15 mouse cellular contexts compared by ENCODE assay signal in genomic region chr5:120777478-120777877, GRCm38 (mm10). TPM values are rescaled to one million over a fixed set of nuclear protein-coding genes. Genes with fewer than 3 reads are reported as not detected.
DNase-seq lines count a peak whose midpoint lies in the region; TF ChIP-seq lines count a peak whose summit lies in the region.
"Had no signal": no experiment of that assay in that cellular context is flagged by ENCODE, and none has a peak within 500 bp of the region (broad histone marks: within the 10 kb centered on the region; RNA-seq: fewer than 3 reads in every experiment).

Oas3 (minus strand) TSS chr5:120777661.

- H3K27me3 ChIP-seq in megakaryocyte, embryonic 14.5 days (replicated peaks) = peaks cover 79% of the 10 kb centered on the region
- H3K27me3 ChIP-seq: embryonic facial prominence, embryonic 12.5 days; liver, embryonic 13.5 days; midbrain, embryonic 13.5 days had no signal

- peak within 1 kb of the TSS; percentile 74 for H3K4me3 ChIP-seq in bone marrow, adult 2 months (replicated peaks; ENCODE audit: control insufficient read depth, low read depth, low read length)
- peak within 1 kb of the TSS; percentile 81 for H3K4me3 ChIP-seq in megakaryocyte, embryonic 14.5 days (replicated peaks)
- H3K4me3 ChIP-seq in left cerebral cortex, adult 2 months = no peak within 1 kb of the TSS
- H3K4me3 ChIP-seq: embryonic facial prominence, embryonic 12.5 days; liver, embryonic 13.5 days; midbrain, embryonic 13.5 days had no signal

- TF ChIP-seq CTCF in bone marrow, adult 2 months (IDR thresholded peaks at IDR 0.05; ENCODE audit: control insufficient read depth, insufficient read depth, low read length) = no peak
- no peak for TF ChIP-seq CTCF in left cerebral cortex, adult 2 months (IDR thresholded peaks at IDR 0.05)

- intact Hi-C loops in left cerebral cortex, adult 2 months (cut with DNase I) = no loop called here

- peaks cover 13% of the 10 kb centered on the region for H3K4me1 ChIP-seq in bone marrow, adult 2 months (ENCODE audit: control insufficient read depth, insufficient read depth, low read length)
- peaks cover 65% of the 10 kb centered on the region for H3K4me1 ChIP-seq in megakaryocyte, embryonic 14.5 days
- H3K4me1 ChIP-seq: embryonic facial prominence, embryonic 12.5 days; midbrain, embryonic 13.5 days had no signal

- peak within 1 kb of the TSS; percentile 87 for H3K27ac ChIP-seq in bone marrow, adult 2 months (ENCODE audit: control insufficient read depth, insufficient read depth, low read depth, low read length, poor library complexity)
- no peak within 1 kb of the TSS for H3K27ac ChIP-seq in left cerebral cortex, adult 2 months
- H3K27ac ChIP-seq: embryonic facial prominence, embryonic 12.5 days; kidney, postnatal 0 days; liver, embryonic 13.5 days; midbrain, embryonic 13.5 days had no signal

- peaks cover 4% of the 10 kb centered on the region; the same call in 1 of the 2 replicates for H3K9me3 ChIP-seq in megakaryocyte, embryonic 14.5 days
- H3K9me3 ChIP-seq: embryonic facial prominence, embryonic 12.5 days; liver, embryonic 13.5 days; midbrain, embryonic 13.5 days had no signal

- no peaks in the 10 kb centered on the region for H3K36me3 ChIP-seq in megakaryocyte, embryonic 14.5 days (replicated peaks; ENCODE audit: low read length)
- H3K36me3 ChIP-seq: embryonic facial prominence, embryonic 12.5 days; liver, embryonic 13.5 days; midbrain, embryonic 13.5 days had no signal

- TF ChIP-seq POLR2A in bone marrow, adult 2 months (IDR thresholded peaks at IDR 0.05; ENCODE audit: borderline replicate concordance, control insufficient read depth, low read depth, low read length) = no peak

- peak; percentile 26 for DNase-seq in thymus, postnatal 25 days
- DNase-seq in thymus, adult 18-20 months = no peak
- no peak for DNase-seq in left cerebral cortex, adult 2 months (ENCODE audit: extremely low spot score in 1 of 2, low spot score in 2 of 2)
- no peak for DNase-seq in kidney, postnatal 14 days
- DNase-seq in left cerebral cortex, adult 11 months (ENCODE audit: low spot score) = no peak
- DNase-seq: adrenal gland, postnatal 14 days; cerebellum, adult 9-10 months; forebrain, postnatal 0 days; layer of hippocampus, postnatal 36 days; liver, embryonic 13.5 days had no signal

- WGBS in bone marrow, adult 2 months = 7% methylated on average over 9 of the region's 9 CpGs

RNA-seq across cellular contexts. Expression of gene Oas3, which starts in this region (rescaled TPM):
- polyA plus RNA-seq in bone marrow, adult 2 months (2011; ENCODE audit: insufficient read depth, insufficient read length, low replicate concordance, missing spikeins) = 16.2 and 19.9 TPM in 2 replicates
- 3.4 and 4.7 TPM in 2 replicates for polyA plus RNA-seq in megakaryocyte, embryonic 14.5 days (2012; ENCODE audit: insufficient read depth, low replicate concordance)
- not detected for total RNA-seq in left cerebral cortex, adult 2 months (2021)
- total RNA-seq: layer of hippocampus, postnatal 36 days had no signal
